Mouse (Mus musculus) limb, embryonic 11.5 days (tissue): ENCODE measurements at regions not wholly inside any gene's neighbourhood (a gene's known extent, or its start where the extent isn't known, plus 50 kb on each side); places are given as distances from the start of the nearest gene placed in this dataset.

ENCODE experiments used
- ATAC-seq: fragments of 200-750 bp; cut with Nextera tagmentation; 2 replicates; pipeline ENCODE4 v1.8.0; 2017; ENCODE audit warnings: low read depth; ENCODE audit not compliant: insufficient number of reproducible peaks, low FRiP score, low TSS enrichment
- DNase-seq: peaks from one replicate; pipeline ENCODE4 v3.0.0-alpha.2; 2015; ENCODE audit warnings: low spot score
- H3K27ac ChIP-seq: fragments of 300-500 bp; sonication (generic); replicated peaks from 2 replicates; pipeline ENCODE4 v1.5.1; 2014; ENCODE audit warnings: low read depth, mild to moderate bottlenecking, low read length
- H3K27me3 ChIP-seq: fragments of 300-500 bp; sonication (generic); 2 replicates; pipeline ENCODE4 v1.6.1; 2014; ENCODE audit warnings: mild to moderate bottlenecking, low read length, mixed read lengths; ENCODE audit not compliant: control insufficient read depth, insufficient read depth
- H3K36me3 ChIP-seq: fragments of 300-500 bp; sonication (generic); 2 replicates; pipeline ENCODE4 v1.6.1; 2014; ENCODE audit warnings: mild to moderate bottlenecking, low read length, moderate library complexity, mixed read lengths; ENCODE audit not compliant: control insufficient read depth, insufficient read depth
- H3K4me1 ChIP-seq: fragments of 300-500 bp; sonication (generic); 2 replicates; pipeline ENCODE4 v1.6.1; 2014; ENCODE audit warnings: low read length, mixed read lengths; ENCODE audit not compliant: control insufficient read depth, insufficient read depth
- H3K4me2 ChIP-seq: fragments of 300-500 bp; sonication (generic); 2 replicates; pipeline ENCODE4 v1.6.1; 2014; ENCODE audit warnings: low read depth, mild to moderate bottlenecking, moderate library complexity; ENCODE audit not compliant: severe bottlenecking
- H3K4me3 ChIP-seq: fragments of 300-500 bp; sonication (generic); 2 replicates; pipeline ENCODE4 v1.5.1; 2014; ENCODE audit warnings: low read depth, low read length
- H3K9ac ChIP-seq: fragments of 300-500 bp; sonication (generic); 2 replicates; pipeline ENCODE4 v1.6.1; 2014; ENCODE audit warnings: mild to moderate bottlenecking, low read length
- H3K9me3 ChIP-seq: fragments of 300-500 bp; sonication (generic); 2 replicates; pipeline ENCODE4 v1.6.1; 2016; ENCODE audit warnings: low read length; ENCODE audit not compliant: control insufficient read depth
- WGBS: fragments of 180-500 bp; shearing (Covaris S2); extraction: QIAGEN DNeasy Blood & Tissue Kit; methylation state at CpG from one replicate; pipeline ENCODE4 v1.1.7; 2014; 5-methylcytosine and 5-hydroxymethylcytosine counted together

DNA sequence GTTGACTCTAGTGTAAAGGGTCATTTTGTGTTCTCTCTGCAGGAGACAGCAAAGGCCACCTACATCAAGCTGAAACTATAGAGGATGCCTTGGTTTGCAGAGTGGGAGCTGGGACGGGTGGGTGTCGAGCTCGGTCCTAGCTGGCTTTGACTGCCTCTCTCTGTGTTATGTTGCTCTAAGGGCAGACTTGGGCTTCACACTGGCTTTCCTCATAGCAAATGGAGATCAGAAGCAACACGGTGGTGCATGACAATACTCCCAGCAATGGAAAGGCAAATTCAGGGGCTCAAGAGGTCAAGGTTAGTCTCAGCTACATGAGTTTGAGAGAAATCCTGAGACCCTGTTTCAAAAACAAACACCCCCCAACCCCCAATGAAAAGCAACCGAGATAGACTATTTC, 122.1 kb downstream of the Evx1 start:
- peaks cover 2% of the 10 kb centered on the region; the same call in 1 of the 2 replicates for H3K4me1 ChIP-seq
- no peaks in the 10 kb centered on the region for H3K9me3 ChIP-seq
- no peak overlapping the region for H3K4me3 ChIP-seq
- no peak overlapping the region for H3K9ac ChIP-seq
- no peaks in the 10 kb centered on the region for H3K36me3 ChIP-seq
- WGBS: 84% methylated on average over 5 of the region's 5 CpGs
- no peak for ATAC-seq
- H3K27me3 ChIP-seq: no peaks in the 10 kb centered on the region
- no peak for DNase-seq
- H3K4me2 ChIP-seq: no peak overlapping the region
- H3K27ac ChIP-seq: no peak overlapping the region

GRCm38 (mm10) chr6:52438366-52438765, 125.1 kb downstream of the Evx1 start:
- Histone ChIP-seq H3K4me1 (peaks cover 4% of the 10 kb centered on the region), H3K27me3 (no peaks in the 10 kb centered on the region), H3K36me3 (no peaks in the 10 kb centered on the region), H3K27ac (no peak overlapping the region), H3K4me3 (no peak overlapping the region), H3K9ac (no peak overlapping the region), H3K9me3 (no peaks in the 10 kb centered on the region), H3K4me2 (no peak overlapping the region)
- DNase-seq (no peak), ATAC-seq (no peak)
- 36% methylated on average over 8 of the region's 8 CpGs for WGBS

- ATAC-seq (no peak), DNase-seq (no peak)
- H3K36me3 ChIP-seq: no peaks in the 10 kb centered on the region
- no peak overlapping the region for H3K27ac ChIP-seq
- no peak overlapping the region for H3K4me2 ChIP-seq
- H3K9me3 ChIP-seq: no peaks in the 10 kb centered on the region
- 80% methylated on average over 7 of the region's 7 CpGs for WGBS
- H3K9ac ChIP-seq: no peak overlapping the region
- H3K4me1 ChIP-seq: peaks cover 6% of the 10 kb centered on the region
- H3K27me3 ChIP-seq: no peaks in the 10 kb centered on the region
- no peak overlapping the region for H3K4me3 ChIP-seq
These were observed 125.9 kb downstream of the Evx1 start for GRCm38 (mm10) chr6:52439204-52439603.

DNA sequence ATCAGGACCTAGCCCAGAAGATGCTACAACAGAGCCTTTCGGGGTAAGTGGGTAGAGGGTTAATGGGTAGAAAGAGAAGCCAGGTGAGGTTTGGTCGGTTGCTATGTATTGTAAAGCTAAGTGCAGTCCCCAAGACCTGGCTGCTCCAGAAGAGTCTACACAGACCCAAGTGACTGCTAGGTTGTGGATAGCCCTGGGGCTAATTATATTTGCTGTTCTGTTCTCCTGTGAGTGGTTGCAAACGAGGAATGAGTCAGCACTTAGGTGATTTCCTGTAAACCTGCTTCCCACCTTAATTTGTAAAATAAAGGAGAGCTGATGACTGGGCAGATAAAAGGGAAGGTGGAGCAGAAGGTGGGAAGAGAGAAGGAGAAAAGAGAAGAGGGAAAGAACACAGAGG, 126.9 kb downstream of the Evx1 start:
- Histone ChIP-seq H3K9me3 (no peaks in the 10 kb centered on the region), H3K27me3 (no peaks in the 10 kb centered on the region), H3K4me1 (peaks cover 7% of the 10 kb centered on the region), H3K9ac (no peak overlapping the region), H3K4me2 (no peak overlapping the region), H3K4me3 (no peak overlapping the region), H3K36me3 (no peaks in the 10 kb centered on the region), H3K27ac (no peak overlapping the region)
- no peak for DNase-seq
- ATAC-seq: no peak
- WGBS: 66% methylated on average over 3 of the region's 3 CpGs

DNA sequence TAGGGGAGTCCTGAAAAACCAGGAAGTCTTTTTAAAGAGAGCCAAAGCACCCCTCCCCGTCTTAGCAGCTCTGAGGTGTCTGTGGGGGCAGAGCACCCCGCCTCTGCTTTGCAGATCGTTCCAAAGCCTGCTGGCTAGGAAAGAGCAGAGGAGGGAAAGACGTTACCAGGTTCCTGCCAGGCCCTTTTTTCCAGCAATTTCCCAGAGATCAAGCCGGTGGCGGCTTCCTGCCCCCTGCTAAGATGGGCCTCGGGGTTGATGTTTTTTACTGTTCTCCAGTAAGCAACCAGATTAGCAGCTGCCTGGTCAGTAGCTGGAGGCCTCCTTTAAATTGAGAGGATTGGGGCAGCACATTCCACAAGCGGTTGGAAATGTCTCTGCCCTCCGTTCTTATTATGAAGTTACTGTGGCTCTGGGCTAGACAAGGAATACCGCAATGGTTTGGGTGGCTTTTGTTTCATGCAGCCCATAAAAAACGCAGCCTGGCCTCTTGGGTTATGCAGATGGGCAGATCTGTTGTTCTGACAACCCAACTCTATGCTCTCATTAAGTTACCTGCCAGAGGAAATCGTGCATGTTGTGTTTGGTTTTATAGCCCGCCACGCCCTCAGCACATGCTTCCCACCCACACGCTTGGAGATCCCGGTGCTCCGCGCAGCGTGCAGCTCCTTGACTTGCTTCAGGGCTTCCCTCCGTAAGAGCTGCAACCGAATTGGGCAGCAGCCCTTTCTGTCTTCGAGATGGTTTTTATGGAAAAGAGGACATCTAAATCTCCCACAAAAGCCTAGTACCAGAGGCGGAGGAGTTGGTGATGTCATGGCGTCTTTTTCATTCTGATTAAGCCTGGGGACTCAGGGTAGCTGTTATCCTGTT, 130.1 kb downstream of the Evx1 start:
- ATAC-seq (peak; percentile 60; the same call in 1 of the 2 replicates), DNase-seq (peak; percentile 75)
- Histone ChIP-seq H3K4me3 (no peak overlapping the region), H3K4me1 (peaks cover 5% of the 10 kb centered on the region), H3K36me3 (no peaks in the 10 kb centered on the region), H3K9me3 (no peaks in the 10 kb centered on the region), H3K9ac (no peak overlapping the region; the same call in 1 of the 2 replicates), H3K27me3 (no peaks in the 10 kb centered on the region), H3K4me2 (peak overlapping the region; percentile 28; the same call in 1 of the 2 replicates), H3K27ac (peak overlapping the region; percentile 57)
- WGBS: 19% methylated on average over 24 of the region's 24 CpGs

- Histone ChIP-seq H3K9me3 (no peaks in the 10 kb centered on the region), H3K27me3 (no peaks in the 10 kb centered on the region), H3K27ac (no peak overlapping the region), H3K4me3 (no peak overlapping the region), H3K4me2 (no peak overlapping the region), H3K4me1 (no peaks in the 10 kb centered on the region), H3K36me3 (no peaks in the 10 kb centered on the region), H3K9ac (no peak overlapping the region)
- 91% methylated on average over 11 of the region's 11 CpGs for WGBS
- ATAC-seq (no peak), DNase-seq (no peak)
These were observed 145.5 kb downstream of the Evx1 start for GRCm38 (mm10) chr6:52458828-52459227.

DNA sequence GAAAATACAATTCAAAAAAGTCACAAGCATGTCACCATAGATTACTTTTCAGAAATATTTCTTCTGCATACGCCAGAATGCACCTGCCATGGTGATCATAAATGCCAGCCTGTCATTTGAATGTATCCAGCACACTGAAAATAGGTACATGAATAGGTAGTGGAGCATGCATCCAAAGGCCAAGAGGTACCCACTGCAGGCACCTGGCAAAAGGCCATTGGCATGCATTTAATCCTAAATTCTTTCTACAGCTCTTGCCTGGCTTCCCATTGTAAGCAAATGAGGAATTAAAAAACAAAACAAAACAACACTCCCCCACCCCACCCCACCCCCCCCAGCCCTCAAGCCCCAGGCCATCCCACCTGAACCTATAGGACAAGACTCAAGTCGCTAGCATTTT, 147.9 kb downstream of the Evx1 start:
- no peak overlapping the region for H3K9ac ChIP-seq
- ATAC-seq: no peak
- no peak overlapping the region for H3K4me2 ChIP-seq
- no peaks in the 10 kb centered on the region for H3K36me3 ChIP-seq
- WGBS: 87% methylated on average over 2 of the region's 2 CpGs
- H3K4me3 ChIP-seq: no peak overlapping the region
- no peak for DNase-seq
- H3K9me3 ChIP-seq: no peaks in the 10 kb centered on the region
- no peak overlapping the region for H3K27ac ChIP-seq
- H3K4me1 ChIP-seq: no peaks in the 10 kb centered on the region; the same call in 1 of the 2 replicates
- no peaks in the 10 kb centered on the region for H3K27me3 ChIP-seq

DNA sequence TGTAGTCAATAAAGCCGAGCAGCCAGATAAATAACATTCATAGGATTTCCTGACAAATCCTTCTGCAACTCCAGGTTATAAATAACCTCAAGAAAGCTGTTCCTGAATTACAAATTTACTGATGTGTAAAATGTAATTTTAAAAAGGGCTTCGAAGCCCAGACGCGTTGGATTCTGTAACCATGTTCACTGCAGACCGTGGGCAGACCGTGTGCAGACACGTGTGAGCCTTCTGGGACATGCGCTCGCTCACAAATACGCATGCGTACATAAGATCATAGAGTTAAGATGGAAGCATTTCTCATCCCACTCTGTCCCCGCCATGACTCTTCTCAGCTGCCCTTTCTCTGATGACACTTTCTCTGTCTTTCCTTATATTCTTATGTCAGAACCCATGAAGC, 150.1 kb downstream of the Evx1 start:
- DNase-seq: no peak
- 89% methylated on average over 12 of the region's 12 CpGs for WGBS
- H3K27me3 ChIP-seq: no peaks in the 10 kb centered on the region
- no peak for ATAC-seq
- H3K9me3 ChIP-seq: no peaks in the 10 kb centered on the region
- H3K4me2 ChIP-seq: no peak overlapping the region
- H3K4me3 ChIP-seq: no peak overlapping the region
- no peak overlapping the region for H3K27ac ChIP-seq
- H3K36me3 ChIP-seq: no peaks in the 10 kb centered on the region
- H3K4me1 ChIP-seq: no peaks in the 10 kb centered on the region; the same call in 1 of the 2 replicates
- H3K9ac ChIP-seq: no peak overlapping the region
